Mouse (Mus musculus): ENCODE results near the gene Capn11.

The Capn11 gene

GRCm38 (mm10) chr17:45580958-45581477 lies 78.1 kb downstream of the Capn11 start:
- peak in 1 of 2 experiments; percentile 58 for DNase-seq

All from kidney, postnatal 4 days (tissue).